Mouse (Mus musculus) brain, embryonic 14.5 days (tissue): Measurements from ENCODE around the gene Praf2. TPM values are rescaled to one million over a fixed set of nuclear protein-coding genes. Genes with fewer than 3 reads are reported as not detected.

Experiments used
- DNase-seq: peaks from one replicate; pipeline ENCODE4 v3.0.0-alpha.2; 2011; ENCODE audit warnings: low read depth
- CTCF ChIP-seq: fragments of 200-500 bp; IDR thresholded peaks from 2 replicates; pipeline ENCODE4 v1.5.1; 2012; ENCODE audit warnings: inconsistent platforms, mild to moderate bottlenecking, moderate library complexity, borderline replicate concordance; ENCODE audit not compliant: insufficient read depth, insufficient read length; ENCODE audit errors: extremely low read depth
- POLR2A ChIP-seq: fragments of 200-500 bp; IDR thresholded peaks from 2 replicates; pipeline ENCODE4 v1.6.1; 2012; ENCODE audit warnings: mild to moderate bottlenecking, inconsistent platforms, borderline replicate concordance; ENCODE audit not compliant: poor library complexity, insufficient read depth, insufficient read length, severe bottlenecking; ENCODE audit errors: extremely low read depth
- polyA plus RNA-seq: library from polyadenylated mRNA; depleted of rRNA; stranded (reverse); fragments of >200 nt; gene quantifications from 2 replicates; pipeline ENCODE4 v1.2.3, GENCODE M21; 2012; rRNA removed

The Praf2 gene
- polyA plus RNA-seq, 1 experiment = 106 TPM

DNA sequence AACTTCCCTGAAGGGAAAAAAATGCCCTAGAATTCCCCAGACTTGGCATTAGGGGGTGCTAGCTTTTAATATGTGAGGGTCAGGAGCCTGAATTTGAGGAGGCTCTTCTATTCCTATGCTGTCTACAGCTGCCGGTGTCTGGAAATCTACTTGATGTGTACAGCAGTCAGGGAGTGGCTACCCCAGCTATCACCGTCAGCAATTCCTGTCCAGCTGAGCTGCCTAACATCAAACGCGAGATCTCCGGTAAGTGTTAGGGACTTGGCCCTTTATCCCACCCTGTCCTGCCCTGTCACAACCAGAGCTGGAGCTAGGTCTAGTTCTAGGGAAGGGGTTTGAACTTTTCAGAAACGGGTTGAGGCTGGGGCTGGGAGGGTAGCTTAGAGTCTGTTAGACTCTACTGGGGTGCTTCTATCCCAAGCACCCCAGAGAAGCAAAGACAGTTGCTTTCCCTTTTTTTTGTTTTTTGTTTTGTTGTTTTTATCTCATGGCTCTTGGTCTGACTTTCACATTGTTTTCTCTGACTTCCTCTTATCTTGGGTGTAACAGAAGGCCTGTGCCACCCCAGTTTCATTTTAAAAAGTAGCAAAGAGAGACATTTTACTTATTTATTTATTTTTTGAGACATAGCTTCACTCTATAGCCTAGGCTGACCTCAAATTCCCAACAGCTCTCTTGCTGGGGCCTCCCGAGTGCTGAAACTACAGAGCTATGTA is 41.2 kb downstream of the Praf2 start:
- DNase-seq = no peak
- TF ChIP-seq POLR2A (no peak), CTCF (no peak)

DNA sequence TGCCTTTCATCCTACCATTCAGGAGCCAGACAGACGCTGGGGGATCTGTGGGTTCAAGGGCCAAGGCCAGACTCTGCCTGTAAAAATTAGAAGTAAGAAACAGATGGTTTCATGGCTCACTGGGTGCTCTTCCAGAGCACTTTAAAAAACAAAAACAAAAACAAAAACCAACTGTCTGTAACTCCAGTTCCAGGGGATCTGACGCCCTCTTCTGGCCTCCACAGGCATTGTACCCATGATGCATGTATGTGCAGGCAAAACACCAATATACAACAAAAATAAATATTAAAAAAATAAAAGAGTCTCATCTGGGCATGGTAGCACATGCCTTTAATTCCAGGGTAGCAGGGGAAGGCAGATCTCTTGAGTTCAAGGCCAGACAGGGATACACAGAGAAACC is 44.5 kb downstream of the Praf2 start:
- peak; percentile 28; the same call in 1 of the 2 replicates for TF ChIP-seq CTCF
- TF ChIP-seq POLR2A = no peak
- no peak for DNase-seq

DNA sequence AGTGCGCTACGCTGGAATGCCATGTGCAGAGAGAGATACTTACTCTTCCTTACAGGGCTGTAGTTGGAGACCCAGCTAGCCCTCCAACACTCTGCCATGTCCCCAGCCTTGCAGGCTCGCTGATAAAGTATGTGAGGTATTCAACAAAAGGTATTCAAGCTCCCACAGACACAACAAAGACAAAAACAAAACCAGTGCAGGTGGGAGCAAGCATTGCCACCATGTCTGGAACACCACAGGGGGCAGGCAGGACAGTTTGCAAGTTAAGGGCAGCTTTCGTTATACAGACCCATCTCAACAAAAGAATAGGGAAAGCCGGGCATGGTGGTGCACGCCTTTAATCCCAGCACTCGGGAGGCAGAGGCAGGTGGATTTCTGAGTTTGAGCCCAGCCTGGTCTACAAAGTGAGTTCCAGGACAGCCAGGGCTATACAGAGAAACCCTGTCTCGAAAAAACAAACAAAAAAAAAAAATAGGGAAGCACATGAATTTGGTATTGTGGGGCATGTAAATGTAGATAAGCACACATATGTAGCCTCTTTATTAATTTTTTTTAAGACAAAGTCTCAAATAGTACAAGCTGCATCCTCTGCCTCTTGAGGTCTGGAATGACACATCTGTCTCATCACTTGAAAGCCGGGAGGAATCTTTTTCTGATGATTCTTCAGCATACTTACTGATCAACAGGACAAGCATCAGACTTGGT is 47.4 kb downstream of the Praf2 start:
- no peak for TF ChIP-seq POLR2A
- DNase-seq = no peak

DNA sequence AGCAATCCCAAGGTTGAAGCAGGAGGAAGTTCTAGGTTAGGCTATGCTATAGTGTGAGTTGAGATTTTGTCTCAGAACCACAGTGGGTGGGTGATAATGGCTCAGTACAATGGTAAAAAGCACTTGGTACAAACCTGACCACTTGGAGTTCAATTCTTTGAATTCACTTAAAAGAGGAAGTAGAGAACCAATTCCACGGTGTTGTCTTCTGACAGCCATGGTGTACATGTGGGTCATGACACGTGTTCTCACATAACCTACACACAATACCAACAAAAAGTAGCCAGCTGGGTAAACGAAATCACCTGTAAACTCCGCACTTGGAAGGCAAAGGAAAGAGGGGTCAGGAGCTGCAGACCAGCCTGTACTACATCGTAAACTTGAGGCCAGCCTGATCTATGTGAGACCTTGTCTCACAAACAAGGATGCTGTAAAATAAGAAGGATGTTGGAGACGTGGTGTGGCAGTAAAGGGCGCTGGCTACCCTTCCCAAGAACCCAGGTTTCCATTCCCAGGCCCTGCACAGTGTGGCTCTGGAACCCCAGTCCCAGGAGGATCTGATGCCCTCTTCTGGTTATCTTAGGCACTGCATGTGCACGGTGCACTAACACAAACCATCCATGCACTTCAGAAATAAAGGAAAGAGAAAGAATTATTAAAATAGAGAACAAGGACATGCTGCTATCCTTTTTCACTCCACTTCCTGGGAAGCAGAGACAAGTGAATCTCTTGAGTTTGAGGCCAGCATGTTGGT is 48.3 kb downstream of the Praf2 start:
- peak; percentile 52 for DNase-seq
- TF ChIP-seq POLR2A (no peak), CTCF (peak; percentile 74)

DNA sequence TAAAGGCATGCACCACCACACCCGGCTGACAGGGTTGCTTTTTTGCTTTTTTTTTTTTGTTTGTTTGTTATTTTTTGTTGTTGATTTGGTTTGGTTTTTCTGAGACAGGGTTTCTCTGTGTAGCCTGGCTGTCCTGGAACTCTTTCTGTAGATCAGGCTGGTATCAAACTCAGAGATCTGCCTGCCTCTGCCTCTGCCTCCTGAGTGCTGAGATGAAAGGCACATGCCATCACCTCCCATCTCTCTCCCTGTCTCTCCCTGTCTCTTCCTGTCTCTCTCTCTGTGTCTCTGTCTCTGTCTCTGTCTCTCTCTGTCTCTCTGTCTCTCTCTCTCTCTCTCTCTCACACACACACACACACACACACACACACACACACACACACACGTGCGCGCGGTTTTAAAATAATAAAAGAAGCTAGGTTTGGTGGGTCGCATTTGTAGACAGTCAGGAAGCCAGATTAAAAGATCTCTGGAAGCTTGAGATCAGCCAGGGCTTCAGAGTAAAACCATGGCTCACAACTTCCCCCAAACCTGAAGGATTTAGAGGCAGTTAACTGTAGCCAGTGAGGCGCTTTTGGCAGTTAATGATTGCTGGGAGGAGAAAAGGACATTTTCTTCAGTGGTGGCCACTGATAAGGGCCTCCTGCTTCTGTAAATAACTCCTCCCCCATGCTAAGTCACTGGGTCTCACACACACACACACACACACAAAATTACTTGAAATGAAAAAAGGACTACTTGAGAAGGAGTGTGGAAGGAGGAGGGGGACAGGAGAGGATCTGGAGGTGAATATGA is 50.4 kb downstream of the Praf2 start:
- DNase-seq = no peak
- TF ChIP-seq CTCF = no peak
- no peak for TF ChIP-seq POLR2A

DNA sequence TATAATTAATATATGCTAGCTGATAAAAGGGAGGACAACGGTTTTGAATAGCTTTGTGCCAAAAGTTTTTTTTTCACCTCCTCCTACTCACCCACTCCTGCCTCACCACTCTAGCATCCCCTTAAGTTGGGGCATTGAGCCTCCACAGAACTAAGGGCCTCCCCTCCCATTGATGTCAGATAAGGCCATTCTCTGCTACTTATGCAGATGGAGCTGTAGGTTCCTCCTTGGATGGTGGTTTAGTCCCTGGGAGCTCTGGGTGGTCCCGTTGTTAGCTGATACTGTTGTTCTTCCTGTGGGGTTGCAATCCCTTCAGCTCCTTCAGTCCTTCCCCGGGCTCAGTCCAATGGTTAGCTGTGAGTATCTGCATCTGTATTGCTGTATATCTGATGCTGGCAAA is 51.1 kb downstream of the Praf2 start:
- no peak for DNase-seq
- no peak for TF ChIP-seq CTCF
- no peak for TF ChIP-seq POLR2A

Other genes starting within 250 kb of the Praf2 start
- gene Foxp3, start 154.8 kb upstream of the Praf2 start, polyA plus RNA-seq = 0.07 and 0.13 TPM in 2 replicates
- 9.6 and 9.8 TPM in 2 replicates for gene Ppp1r3f, start 154.2 kb upstream of the Praf2 start, polyA plus RNA-seq
- 26.8 and 35.3 TPM in 2 replicates for gene Ccdc22, start 122.9 kb upstream of the Praf2 start, polyA plus RNA-seq
- gene Cacna1f, start 121.4 kb upstream of the Praf2 start, polyA plus RNA-seq = 0.15 and 0.36 TPM in 2 replicates
- 160 and 180 TPM in 2 replicates for gene Syp, start 90.0 kb upstream of the Praf2 start, polyA plus RNA-seq
- 3.3 and 3.4 TPM in 2 replicates for gene Prickle3, start 71.2 kb upstream of the Praf2 start, polyA plus RNA-seq
- 42.9 and 51.1 TPM in 2 replicates for gene Plp2, start 57.0 kb upstream of the Praf2 start, polyA plus RNA-seq
- 0.14 and 0.21 TPM in 2 replicates for gene Magix, start 47.2 kb upstream of the Praf2 start, polyA plus RNA-seq
- gene Gpkow, start 31.3 kb upstream of the Praf2 start, polyA plus RNA-seq = 24.5 and 28.2 TPM in 2 replicates
- gene Wdr45, start 14.1 kb upstream of the Praf2 start, polyA plus RNA-seq = 42.1 and 47.1 TPM in 2 replicates
- gene Gm45208, start 6.2 kb upstream of the Praf2 start, polyA plus RNA-seq = 0.33 and 0.63 TPM in 2 replicates
- 86.8 and 89.7 TPM in 2 replicates for gene Ccdc120, start 22.5 kb downstream of the Praf2 start, polyA plus RNA-seq
- 14.1 and 22.6 TPM in 2 replicates for gene Tfe3, start 34.1 kb downstream of the Praf2 start, polyA plus RNA-seq
- 85.4 and 86.1 TPM in 2 replicates for gene Gripap1, start 61.3 kb downstream of the Praf2 start, polyA plus RNA-seq
- gene Kcnd1, start 93.8 kb downstream of the Praf2 start, polyA plus RNA-seq = 5.7 and 6.2 TPM in 2 replicates
- 42.4 and 56.4 TPM in 2 replicates for gene Otud5, start 112.9 kb downstream of the Praf2 start, polyA plus RNA-seq
- gene Pim2, start 149.8 kb downstream of the Praf2 start, polyA plus RNA-seq = 19.8 and 23.3 TPM in 2 replicates
- 41.0 and 60.1 TPM in 2 replicates for gene Slc35a2, start 155.6 kb downstream of the Praf2 start, polyA plus RNA-seq
- 191 and 193 TPM in 2 replicates for gene Pqbp1, start 170.8 kb downstream of the Praf2 start, polyA plus RNA-seq
- gene Timm17b, start 170.9 kb downstream of the Praf2 start, polyA plus RNA-seq = 55.5 and 65.5 TPM in 2 replicates
- not detected in 2 replicates for gene Gm10491, start 179.4 kb downstream of the Praf2 start, polyA plus RNA-seq
- gene Gm10490, start 181.1 kb downstream of the Praf2 start, polyA plus RNA-seq = not detected in 2 replicates
- 88.1 and 140 TPM in 2 replicates for gene Pcsk1n, start 191.4 kb downstream of the Praf2 start, polyA plus RNA-seq
- 0.06 TPM in 1 of 2 replicates, not detected in the other for gene Eras, start 200.2 kb downstream of the Praf2 start, polyA plus RNA-seq
- gene Hdac6, start 219.4 kb downstream of the Praf2 start, polyA plus RNA-seq = 114 and 119 TPM in 2 replicates
- 0.29 and 0.44 TPM in 2 replicates for gene Gata1, start 249.6 kb downstream of the Praf2 start, polyA plus RNA-seq